Mouse (Mus musculus) stomach, postnatal 0 days (tissue): Measurements from ENCODE around the gene Pip4k2c.

Source experiments
- CTCF ChIP-seq: IDR thresholded peaks from 2 replicates; pipeline ENCODE4 v1.5.1; 2016; ENCODE audit warnings: antibody characterized with exemption, low read depth, mild to moderate bottlenecking, moderate library complexity
- EP300 ChIP-seq: optimal IDR thresholded peaks from 2 replicates; pipeline ENCODE3; 2016; ENCODE audit warnings: antibody characterized with exemption

DNA sequence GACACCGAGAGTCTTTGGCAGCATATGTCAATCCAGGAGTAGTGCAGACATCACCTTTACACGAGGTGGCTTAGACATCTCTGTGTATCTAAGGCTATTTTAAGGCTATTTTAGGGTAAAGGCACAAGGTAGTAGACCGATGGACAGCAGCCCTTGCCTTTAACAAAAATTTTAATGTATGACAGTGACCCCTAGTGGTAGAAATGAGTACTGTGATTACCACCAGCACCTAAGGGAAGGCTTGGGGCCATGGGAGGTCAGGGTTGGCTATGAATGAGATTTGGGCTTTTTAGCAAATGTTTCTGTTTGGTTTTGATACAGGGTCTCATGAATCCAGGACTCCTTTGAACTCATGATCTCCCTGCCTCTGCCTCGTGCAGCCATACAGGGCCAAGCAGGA lies 17.5 kb upstream of the Pip4k2c start:
- TF ChIP-seq EP300 (no peak), CTCF (peak; percentile 89)
